Mouse (Mus musculus) CH12.LX (cell line): ENCODE measurements around the gene Asphd1. TPM values are rescaled to one million over a fixed set of nuclear protein-coding genes. Genes with fewer than 3 reads are reported as not detected.

ENCODE experiments used
- DNase-seq: peaks from one replicate; pipeline ENCODE4 v3.0.0-alpha.2; 2013; ENCODE audit errors: extremely low read depth
- H3K27ac ChIP-seq: 2 replicates; pipeline ENCODE4 v1.5.1; 2012; ENCODE audit warnings: low read depth, mild to moderate bottlenecking, control low read depth, moderate library complexity; ENCODE audit not compliant: insufficient read depth
- H3K27me3 ChIP-seq: replicated peaks from 2 replicates; pipeline ENCODE3; 2012; ENCODE audit warnings: inconsistent platforms
- H3K36me3 ChIP-seq, 2 experiments: replicated peaks in 1 of 2; 2 replicates each; pipeline versions ENCODE3 to v1.6.1; 2012; ENCODE audit warnings: inconsistent platforms in 1 of 2, low read length in 1 of 2, mild to moderate bottlenecking in 1 of 2, mixed read lengths in 1 of 2, moderate library complexity in 1 of 2; ENCODE audit not compliant: control insufficient read depth in 1 of 2, insufficient read depth in 1 of 2
- H3K4me1 ChIP-seq, 2 experiments: 2 replicates each; pipeline ENCODE4 v1.6.1; 2012; ENCODE audit warnings: inconsistent platforms in 1 of 2, moderate library complexity in 1 of 2; ENCODE audit not compliant: insufficient read depth in 2 of 2, control insufficient read depth in 1 of 2
- H3K4me2 ChIP-seq: 2 replicates; pipeline ENCODE4 v1.6.1; 2012; ENCODE audit warnings: low read depth, mild to moderate bottlenecking, control low read depth; ENCODE audit not compliant: poor library complexity, insufficient read depth, severe bottlenecking
- H3K4me3 ChIP-seq, 3 experiments: fragments of 150-350 bp in 1 of 3; sonication (generic) in 1 of 3; replicated peaks in 1 of 3; 2 replicates each; pipeline versions ENCODE3 to v1.5.1; 2011 to 2012; ENCODE audit warnings: low read depth in 2 of 3, low read length in 2 of 3, mild to moderate bottlenecking in 2 of 3, moderate library complexity in 2 of 3, control low read depth in 1 of 3, improper control_type of control experiment in 1 of 3, inconsistent platforms in 1 of 3, mixed read lengths in 1 of 3; ENCODE audit not compliant: poor library complexity in 1 of 3
- H3K79me2 ChIP-seq: replicated peaks from 2 replicates; pipeline ENCODE4 v1.6.1; 2012; ENCODE audit warnings: mild to moderate bottlenecking, moderate library complexity; ENCODE audit not compliant: control insufficient read depth, poor library complexity, insufficient read depth, severe bottlenecking; ENCODE audit errors: extremely low read depth
- H3K9ac ChIP-seq: 2 replicates; pipeline ENCODE4 v1.6.1; 2012; ENCODE audit warnings: low read depth, mild to moderate bottlenecking, control low read depth, moderate library complexity; ENCODE audit not compliant: insufficient read depth
- H3K9me3 ChIP-seq: replicated peaks from 2 replicates; pipeline ENCODE3; 2012; ENCODE audit warnings: low read length, inconsistent platforms, mixed read lengths
- BHLHE40 ChIP-seq: IDR thresholded peaks from 2 replicates; pipeline ENCODE4 v1.6.1; 2011; ENCODE audit warnings: mild to moderate bottlenecking, low read depth, low read length, improper control_type of control experiment
- CHD1 ChIP-seq: IDR thresholded peaks from 2 replicates; pipeline ENCODE4 v1.6.1; 2012; ENCODE audit warnings: low read depth, low read length, improper control_type of control experiment, inconsistent platforms
- CHD2 ChIP-seq: IDR thresholded peaks from 2 replicates; pipeline ENCODE4 v1.6.1; 2011; ENCODE audit warnings: low read length, improper control_type of control experiment
- CTCF ChIP-seq, 2 experiments: IDR thresholded peaks in 1 of 2; conservative IDR thresholded peaks in 1 of 2; 2 replicates each; pipeline ENCODE4 v1.5.1; 2011 to 2012; ENCODE audit warnings: low read depth in 2 of 2, low read length in 2 of 2, improper control_type of control experiment in 1 of 2, inconsistent platforms in 1 of 2, mild to moderate bottlenecking in 1 of 2, moderate library complexity in 1 of 2
- ELF1 ChIP-seq: IDR thresholded peaks from 2 replicates; pipeline ENCODE4 v1.6.1; 2014; ENCODE audit warnings: low read depth, mild to moderate bottlenecking, inconsistent platforms, low read length, improper control_type of control experiment
- EP300 ChIP-seq: IDR thresholded peaks from 2 replicates; pipeline ENCODE4 v1.6.1; 2011; ENCODE audit warnings: low read length, improper control_type of control experiment
- ETS1 ChIP-seq: conservative IDR thresholded peaks from 2 replicates; pipeline ENCODE4 v1.6.1; 2012; ENCODE audit warnings: low read depth, mild to moderate bottlenecking, inconsistent platforms, low read length, improper control_type of control experiment, moderate library complexity
- GABPA ChIP-seq: IDR thresholded peaks from 2 replicates; pipeline ENCODE4 v1.6.1; 2012; ENCODE audit warnings: low read depth, low read length, improper control_type of control experiment, inconsistent platforms; ENCODE audit not compliant: insufficient replicate concordance
- IRF4 ChIP-seq: IDR thresholded peaks from 2 replicates; pipeline ENCODE4 v1.6.1; 2014; ENCODE audit warnings: low read depth, mild to moderate bottlenecking, inconsistent platforms, low read length, improper control_type of control experiment
- JUN ChIP-seq: IDR thresholded peaks from 2 replicates; pipeline ENCODE4 v1.6.1; 2011; ENCODE audit warnings: low read depth, mild to moderate bottlenecking, low read length, improper control_type of control experiment, moderate library complexity; ENCODE audit not compliant: insufficient read depth
- JUND ChIP-seq: conservative IDR thresholded peaks from 2 replicates; pipeline ENCODE4 v1.6.1; 2011; ENCODE audit warnings: low read depth, low read length, improper control_type of control experiment
- KAT2A ChIP-seq: IDR thresholded peaks from 2 replicates; pipeline ENCODE4 v1.6.1; 2012; ENCODE audit warnings: low read length, improper control_type of control experiment, inconsistent platforms; ENCODE audit not compliant: insufficient replicate concordance
- MAFK ChIP-seq: IDR thresholded peaks from 2 replicates; pipeline ENCODE4 v1.6.1; 2011; ENCODE audit warnings: low read length, improper control_type of control experiment; ENCODE audit not compliant: insufficient replicate concordance
- MAX ChIP-seq: IDR thresholded peaks from 2 replicates; pipeline ENCODE4 v1.6.1; 2011; ENCODE audit warnings: low read length, improper control_type of control experiment
- MAZ ChIP-seq: IDR thresholded peaks from 2 replicates; pipeline ENCODE4 v1.6.1; 2012; ENCODE audit warnings: low read depth, mild to moderate bottlenecking, inconsistent platforms, low read length, improper control_type of control experiment, moderate library complexity
- MEF2A ChIP-seq: IDR thresholded peaks from 2 replicates; pipeline ENCODE4 v1.6.1; 2014; ENCODE audit warnings: low read depth, mild to moderate bottlenecking, inconsistent platforms, low read length, improper control_type of control experiment, borderline replicate concordance
- MYC ChIP-seq: IDR thresholded peaks from 2 replicates; pipeline ENCODE4 v1.6.1; 2011; ENCODE audit warnings: low read depth, mild to moderate bottlenecking, improper control_type of control experiment, low read length
- NELFE ChIP-seq: IDR thresholded peaks from 2 replicates; pipeline ENCODE4 v1.6.1; 2011; ENCODE audit warnings: low read depth, low read length, improper control_type of control experiment
- NRF1 ChIP-seq: IDR thresholded peaks from 2 replicates; pipeline ENCODE4 v1.6.1; 2014; ENCODE audit warnings: low read depth, mild to moderate bottlenecking, inconsistent platforms, low read length, improper control_type of control experiment, moderate library complexity
- PAX5 ChIP-seq: IDR thresholded peaks from 2 replicates; pipeline ENCODE4 v1.6.1; 2012; ENCODE audit warnings: low read length, inconsistent platforms, mixed read lengths
- POLR2A ChIP-seq: IDR thresholded peaks from 2 replicates; pipeline ENCODE4 v1.6.1; 2011; ENCODE audit warnings: low read depth, mild to moderate bottlenecking, improper control_type of control experiment, low read length
- POLR2AphosphoS2 ChIP-seq: IDR thresholded peaks from 2 replicates; pipeline ENCODE4 v1.6.1; 2011; ENCODE audit warnings: low read depth, low read length, improper control_type of control experiment
- RAD21 ChIP-seq: IDR thresholded peaks from 2 replicates; pipeline ENCODE4 v1.6.1; 2011; ENCODE audit warnings: low read depth, mild to moderate bottlenecking, low read length, improper control_type of control experiment, moderate library complexity
- RCOR1 ChIP-seq: conservative IDR thresholded peaks from 2 replicates; pipeline ENCODE4 v1.6.1; 2012; ENCODE audit warnings: low read depth, mild to moderate bottlenecking, inconsistent platforms, low read length, improper control_type of control experiment
- SIN3A ChIP-seq: IDR thresholded peaks from 2 replicates; pipeline ENCODE4 v1.6.1; 2012; ENCODE audit warnings: low read length, improper control_type of control experiment, inconsistent platforms
- SMC3 ChIP-seq: IDR thresholded peaks from 2 replicates; pipeline ENCODE4 v1.6.1; 2011; ENCODE audit warnings: low read depth, low read length, improper control_type of control experiment
- TBP ChIP-seq: conservative IDR thresholded peaks from 2 replicates; pipeline ENCODE4 v1.6.1; 2011; ENCODE audit warnings: low read depth, low read length, improper control_type of control experiment
- TCF12 ChIP-seq: IDR thresholded peaks from 2 replicates; pipeline ENCODE4 v1.6.1; 2014; ENCODE audit warnings: low read depth, mild to moderate bottlenecking, inconsistent platforms, low read length, improper control_type of control experiment
- ZKSCAN1 ChIP-seq: IDR thresholded peaks from 2 replicates; pipeline ENCODE4 v1.6.1; 2012; ENCODE audit warnings: low read depth, inconsistent platforms, low read length, improper control_type of control experiment, borderline replicate concordance
- ZMIZ1 ChIP-seq: IDR thresholded peaks from 2 replicates; pipeline ENCODE4 v1.6.1; 2012; ENCODE audit warnings: low read depth, mild to moderate bottlenecking, inconsistent platforms, low read length, improper control_type of control experiment
- ZNF384 ChIP-seq: IDR thresholded peaks from 2 replicates; pipeline ENCODE4 v1.6.1; 2012; ENCODE audit warnings: low read depth, low read length, improper control_type of control experiment, inconsistent platforms
- dilution Hi-C: fragments of 300-500 bp; cut with MboI; formaldehyde crosslinking; loops from 2 replicates; pipeline ENCODE4 v1.14.3; 2020; ENCODE audit warnings: low sequenced_read_pairs; ENCODE audit not compliant: extremely low pct_unique_long_range_greater_than_20kb, extremely low pct_ligation_motif_present
- in situ Hi-C: fragments of 300-500 bp; cut with MboI; formaldehyde crosslinking; loops from 3 replicates; pipeline ENCODE4 v1.14.3; 2019; ENCODE audit warnings: low sequenced_read_pairs, low pct_ligation_motif_present, low pct_unique_long_range_greater_than_20kb, mixed read lengths
- polyA plus RNA-seq: library from polyadenylated mRNA; unstranded; fragments of >175 nt; gene quantifications from 2 replicates; pipeline ENCODE4 v1.2.1, GENCODE M21; 2012; ENCODE audit warnings: low read depth; ENCODE audit not compliant: insufficient read length
- total RNA-seq, 2 experiments: library from RNA; depleted of rRNA; stranded (reverse); fragments of 300-350 nt in 1 of 2; fragments of >200 nt in 1 of 2; gene quantifications; 2 replicates each; pipeline ENCODE4 v1.2.3; 2012 to 2014

Gene Asphd1
- total and polyA plus RNA-seq, 3 experiments, result 0.08 to 1.8 TPM; not detected in 1

DNA sequence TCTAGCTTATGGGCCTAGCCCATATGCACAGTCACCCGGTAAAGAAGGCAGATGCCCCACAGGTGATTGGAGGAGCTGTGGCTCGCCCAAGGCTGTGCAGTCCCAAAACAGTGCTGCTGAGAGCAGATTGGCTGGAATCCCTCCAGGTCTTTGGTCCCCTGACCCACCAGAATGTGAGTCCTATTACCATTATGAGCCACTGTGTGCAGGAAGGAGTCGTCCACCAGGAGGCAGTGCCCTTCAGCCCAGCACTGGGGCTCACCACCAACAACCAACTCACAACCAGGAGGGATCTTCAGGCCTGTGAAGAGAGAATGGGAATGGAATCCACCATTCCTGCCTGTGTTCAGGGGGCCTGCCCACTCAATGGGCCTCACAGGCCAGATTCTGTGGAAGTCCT, 2.9 kb downstream of the Asphd1 start:
- no peak overlapping the region for H3K9ac ChIP-seq
- H3K4me3 ChIP-seq, result no peak overlapping the region
- H3K27ac ChIP-seq, result no peak overlapping the region
- in situ Hi-C loops (loop anchor here (5.0 kb wide), 1 partner anchor 36 kb away; no protein-coding TSS in a partner anchor), dilution Hi-C loops (no loop called here)
- peak; percentile 49 for DNase-seq
- peaks cover 23 to 78% of the 10 kb centered on the region in 2 experiments for H3K36me3 ChIP-seq
- H3K4me2 ChIP-seq, result no peak overlapping the region
- H3K4me1 ChIP-seq, result peaks cover 14 to 62% of the 10 kb centered on the region in 2 experiments
- peaks cover 3% of the 10 kb centered on the region for H3K79me2 ChIP-seq
- H3K27me3 ChIP-seq, result no peaks in the 10 kb centered on the region
- TF ChIP-seq ETS1 (no peak), KAT2A (no peak), CTCF (conservative IDR thresholded peaks at IDR 0.05 in 1 of 2, IDR thresholded peaks at IDR 0.05 in 1 of 2; ENCODE audit: low read depth in 2 of 2, low read length in 2 of 2) (peak; percentile 52 to 75; a peak in 3 of 4 replicates), RAD21 (peak; percentile 67), ZKSCAN1 (no peak), SMC3 (peak; percentile 75), GABPA (no peak)
- H3K9me3 ChIP-seq, result peaks cover 6% of the 10 kb centered on the region

DNA sequence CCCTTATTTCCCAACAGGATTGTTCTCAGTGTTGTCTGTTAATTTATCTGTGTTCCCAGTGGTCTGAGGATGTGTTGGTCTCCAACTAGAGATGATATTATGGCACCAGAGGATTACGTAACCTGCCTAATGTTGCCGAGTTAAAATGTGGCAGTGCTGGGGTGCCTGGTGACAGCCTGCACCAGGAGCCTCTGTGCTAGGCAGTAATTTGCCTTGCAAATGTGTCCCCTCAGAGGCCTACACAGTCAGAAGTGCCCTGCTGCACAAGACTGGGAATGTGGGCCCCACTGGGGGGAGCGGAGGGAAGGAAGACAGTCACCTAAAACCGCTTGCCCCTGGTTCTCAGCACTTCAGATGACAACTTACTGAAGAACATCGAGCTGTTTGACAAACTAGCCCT, 7.6 kb downstream of the Asphd1 start:
- H3K36me3 ChIP-seq, result peaks cover 22 to 73% of the 10 kb centered on the region in 2 experiments
- H3K27ac ChIP-seq, result peak overlapping the region; percentile 95
- in situ Hi-C loops, result no loop called here
- H3K9me3 ChIP-seq, result peaks cover 8% of the 10 kb centered on the region
- H3K4me3 ChIP-seq, result peak overlapping the region; percentile 39 to 54 (median 53)
- DNase-seq, result peak; percentile 85
- no peaks in the 10 kb centered on the region for H3K27me3 ChIP-seq
- H3K4me2 ChIP-seq, result peak overlapping the region; percentile 81
- H3K4me1 ChIP-seq, result peaks cover 23 to 76% of the 10 kb centered on the region in 2 experiments
- H3K9ac ChIP-seq, result peak overlapping the region; percentile 72; the same call in 1 of the 2 replicates
- H3K79me2 ChIP-seq, result peaks cover 3% of the 10 kb centered on the region
- dilution Hi-C loops, result no loop called here
- TF ChIP-seq ETS1 (peak; percentile 80), RAD21 (no peak; the same call in none of the 2 replicates), MEF2A (peak; percentile 64; the same call in 1 of the 2 replicates), JUND (no peak), CHD2 (peak; percentile 60; the same call in 1 of the 2 replicates), ELF1 (no peak), SMC3 (no peak), RCOR1 (peak; percentile 43; the same call in 1 of the 2 replicates), ZMIZ1 (no peak), JUN (no peak), GABPA (no peak), TCF12 (peak; percentile 73; the same call in 1 of the 2 replicates), EP300 (peak; percentile 76), CTCF (conservative IDR thresholded peaks at IDR 0.05 in 1 of 2, IDR thresholded peaks at IDR 0.05 in 1 of 2; ENCODE audit: low read depth in 2 of 2, low read length in 2 of 2) (no peak), SIN3A (peak; percentile 63; the same call in 1 of the 2 replicates), PAX5 (no peak), BHLHE40 (peak; percentile 96), ZKSCAN1 (no peak), NELFE (peak; percentile 44; the same call in 1 of the 2 replicates), POLR2AphosphoS2 (0 out of 2 replicates have a peak, but pooled peaks have one; percentile 33), TBP (0 out of 2 replicates have a peak, but pooled peaks have one; percentile 67), CHD1 (no peak), POLR2A (peak; percentile 68), IRF4 (peak; percentile 91), MAX (0 out of 2 replicates have a peak, but pooled peaks have one; percentile 41), KAT2A (no peak), NRF1 (no peak), MAZ (peak; percentile 86), MAFK (0 out of 2 replicates have a peak, but pooled peaks have one; percentile 40), ZNF384 (no peak), MYC (no peak)
